Mouse (Mus musculus): ENCODE measurements around the gene Zdhhc14.

DNA sequence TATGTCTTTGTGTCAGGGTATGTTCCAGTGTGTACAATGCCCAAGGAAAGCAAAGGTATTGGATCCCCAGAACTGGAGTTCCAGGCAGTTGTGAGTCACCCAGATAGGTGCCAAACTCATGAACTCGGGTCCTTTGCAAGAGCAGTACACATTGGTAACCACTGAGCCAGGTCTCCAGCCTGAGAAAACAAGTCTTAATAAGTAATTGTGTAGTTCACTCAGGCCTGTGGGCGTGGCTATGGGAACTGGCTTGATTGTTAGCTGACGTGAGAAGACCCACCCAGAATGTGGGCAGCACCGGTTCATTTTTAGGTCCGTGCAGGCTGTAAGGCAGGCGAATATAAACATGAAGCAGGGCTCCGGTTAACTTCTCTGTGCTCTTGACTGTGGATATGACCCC is 73.6 kb downstream of the Zdhhc14 start:
- TF ChIP-seq CTCF (IDR thresholded peaks at IDR 0.05; ENCODE audit: low read depth), result no peak
- TF ChIP-seq EP300 (optimal IDR thresholded peaks at IDR 0.05), result no peak
